Comparison of ENCODE assay signal across 27 mouse cellular contexts in genomic region chr5:112844460-112844859, GRCm38 (mm10). TPM values are rescaled to one million over a fixed set of nuclear protein-coding genes. Genes with fewer than 3 reads are reported as not detected.
DNase-seq lines count a peak whose midpoint lies in the region; ATAC-seq lines count a peak whose summit lies in the region.
"Had no signal": no experiment of that assay in that cellular context is flagged by ENCODE, and none has a peak within 500 bp of the region (broad histone marks: within the 10 kb centered on the region; RNA-seq: fewer than 3 reads in every experiment).

No protein-coding gene starts in this region.

- ATAC-seq in hindbrain, embryonic 16.5 days: no peak
- ATAC-seq in forebrain, embryonic 15.5 days (replicated peaks): no peak
- ATAC-seq in hindbrain, embryonic 14.5 days (ENCODE audit: low FRiP score): no peak
- ATAC-seq in midbrain, embryonic 15.5 days (replicated peaks): no peak
- no peak for ATAC-seq in erythroid progenitor cell, adult 5-6 weeks (replicated peaks; ENCODE audit: low FRiP score, poor library complexity, severe bottlenecking)

- WGBS in hindbrain, embryonic 10.5 days: 26% methylated on average over 3 of the region's 3 CpGs
- WGBS in hindbrain, embryonic 16.5 days: 27% methylated on average over 3 of the region's 3 CpGs
- WGBS in forebrain, embryonic 15.5 days: 40% methylated on average over 3 of the region's 3 CpGs
- 11% methylated on average over 3 of the region's 3 CpGs for WGBS in hindbrain, embryonic 14.5 days
- WGBS in midbrain, embryonic 15.5 days: 24% methylated on average over 3 of the region's 3 CpGs

- DNase-seq in hindbrain, embryonic 10.5 days (ENCODE audit: low spot score): no peak
- no peak for DNase-seq in hindbrain, embryonic 14.5 days (ENCODE audit: low spot score)
- no peak for DNase-seq in right cerebral cortex, adult 18-20 months
- DNase-seq in kidney, postnatal 36 days: no peak
- DNase-seq: adrenal gland, postnatal 10 days; cerebellum, adult 2 months; cerebellum, postnatal 25 days; gastrocnemius, postnatal 36 days; heart, adult 2 months; heart, postnatal 14 days; kidney, adult 11 months; kidney, postnatal 4 days; left cerebral cortex, postnatal 4 days; lung, embryonic 14.5 days; thymus, adult 18-20 months had no signal

- H3K27me3 ChIP-seq in hindbrain, embryonic 10.5 days (ENCODE audit: insufficient read depth, poor library complexity, severe bottlenecking): peaks cover 57% of the 10 kb centered on the region
- H3K27me3 ChIP-seq in hindbrain, embryonic 16.5 days (replicated peaks; ENCODE audit: control insufficient read depth, insufficient read depth, low read length): no peaks in the 10 kb centered on the region
- no peaks in the 10 kb centered on the region for H3K27me3 ChIP-seq in forebrain, embryonic 15.5 days
- no peaks in the 10 kb centered on the region for H3K27me3 ChIP-seq in hindbrain, embryonic 14.5 days (ENCODE audit: control insufficient read depth, insufficient read depth, low read length)
- no peaks in the 10 kb centered on the region for H3K27me3 ChIP-seq in midbrain, embryonic 15.5 days (replicated peaks)

- H3K27ac ChIP-seq in hindbrain, embryonic 10.5 days: peak overlapping the region; percentile 73
- H3K27ac ChIP-seq in hindbrain, embryonic 16.5 days (ENCODE audit: low read depth, low read length): no peak overlapping the region
- 0 out of 2 replicates have a peak overlapping the region, but pooled peaks have one; percentile 58 for H3K27ac ChIP-seq in forebrain, embryonic 15.5 days (replicated peaks)
- peak overlapping the region; percentile 86 for H3K27ac ChIP-seq in hindbrain, embryonic 14.5 days
- peak overlapping the region; percentile 82 for H3K27ac ChIP-seq in midbrain, embryonic 15.5 days
- H3K27ac ChIP-seq: embryonic facial prominence, embryonic 10.5 days; heart, adult 2 months; heart, embryonic 13.5 days; kidney, embryonic 15.5 days; left cerebral cortex, adult 2 months; limb, embryonic 15.5 days; liver, embryonic 14.5 days had no signal

- no peak overlapping the region for H3K9ac ChIP-seq in hindbrain, embryonic 16.5 days (ENCODE audit: low read depth, low read length)
- H3K9ac ChIP-seq in forebrain, embryonic 15.5 days (replicated peaks): no peak overlapping the region
- no peak overlapping the region for H3K9ac ChIP-seq in hindbrain, embryonic 14.5 days
- H3K9ac ChIP-seq in midbrain, embryonic 15.5 days: no peak overlapping the region
- H3K9ac ChIP-seq: heart, embryonic 13.5 days; kidney, embryonic 15.5 days; limb, embryonic 15.5 days; liver, embryonic 14.5 days; lung, embryonic 14.5 days; neural tube, embryonic 12.5 days had no signal

- H3K36me3 ChIP-seq in hindbrain, embryonic 10.5 days: no peaks in the 10 kb centered on the region
- no peaks in the 10 kb centered on the region for H3K36me3 ChIP-seq in hindbrain, embryonic 16.5 days (ENCODE audit: control insufficient read depth, insufficient read depth, low read length)
- no peaks in the 10 kb centered on the region for H3K36me3 ChIP-seq in forebrain, embryonic 15.5 days
- H3K36me3 ChIP-seq in hindbrain, embryonic 14.5 days (replicated peaks; ENCODE audit: control insufficient read depth, insufficient read depth): no peaks in the 10 kb centered on the region
- H3K36me3 ChIP-seq in midbrain, embryonic 15.5 days (replicated peaks): no peaks in the 10 kb centered on the region
- H3K36me3 ChIP-seq: embryonic facial prominence, embryonic 10.5 days; kidney, embryonic 15.5 days; limb, embryonic 15.5 days; neural tube, embryonic 12.5 days had no signal

- H3K4me1 ChIP-seq in hindbrain, embryonic 10.5 days (replicated peaks): peaks cover 67% of the 10 kb centered on the region
- peaks cover 30% of the 10 kb centered on the region for H3K4me1 ChIP-seq in hindbrain, embryonic 16.5 days (ENCODE audit: control insufficient read depth, insufficient read depth, low read depth, low read length)
- H3K4me1 ChIP-seq in forebrain, embryonic 15.5 days: peaks cover 31% of the 10 kb centered on the region
- H3K4me1 ChIP-seq in hindbrain, embryonic 14.5 days (replicated peaks; ENCODE audit: control insufficient read depth, insufficient read depth, low read length): peaks cover 41% of the 10 kb centered on the region
- peaks cover 55% of the 10 kb centered on the region for H3K4me1 ChIP-seq in midbrain, embryonic 15.5 days

- H3K9me3 ChIP-seq in hindbrain, embryonic 10.5 days: no peaks in the 10 kb centered on the region
- no peaks in the 10 kb centered on the region for H3K9me3 ChIP-seq in hindbrain, embryonic 16.5 days (ENCODE audit: control insufficient read depth, low read length)
- H3K9me3 ChIP-seq in forebrain, embryonic 15.5 days: no peaks in the 10 kb centered on the region
- H3K9me3 ChIP-seq in hindbrain, embryonic 14.5 days (ENCODE audit: control insufficient read depth, low read length): no peaks in the 10 kb centered on the region
- no peaks in the 10 kb centered on the region for H3K9me3 ChIP-seq in midbrain, embryonic 15.5 days
- H3K9me3 ChIP-seq: embryonic facial prominence, embryonic 10.5 days; heart, embryonic 13.5 days; kidney, embryonic 15.5 days; limb, embryonic 15.5 days; neural tube, embryonic 12.5 days had no signal

- H3K4me3 ChIP-seq in hindbrain, embryonic 10.5 days: no peak overlapping the region; the same call in 1 of the 2 replicates
- no peak overlapping the region for H3K4me3 ChIP-seq in hindbrain, embryonic 16.5 days (ENCODE audit: low read length)
- H3K4me3 ChIP-seq in forebrain, embryonic 15.5 days: no peak overlapping the region
- no peak overlapping the region for H3K4me3 ChIP-seq in hindbrain, embryonic 14.5 days (replicated peaks; ENCODE audit: low read length)
- no peak overlapping the region for H3K4me3 ChIP-seq in midbrain, embryonic 15.5 days
- H3K4me3 ChIP-seq: embryonic facial prominence, embryonic 10.5 days; heart, adult 2 months; heart, embryonic 13.5 days; kidney, embryonic 15.5 days; left cerebral cortex, adult 2 months; limb, embryonic 15.5 days; neural tube, embryonic 12.5 days had no signal

- no peak overlapping the region for H3K4me2 ChIP-seq in hindbrain, embryonic 16.5 days (ENCODE audit: low read length)
- H3K4me2 ChIP-seq in forebrain, embryonic 15.5 days (replicated peaks): no peak overlapping the region
- no peak overlapping the region for H3K4me2 ChIP-seq in hindbrain, embryonic 14.5 days (replicated peaks)
- no peak overlapping the region for H3K4me2 ChIP-seq in midbrain, embryonic 15.5 days
- H3K4me2 ChIP-seq: heart, embryonic 13.5 days; kidney, embryonic 15.5 days; limb, embryonic 15.5 days; lung, embryonic 14.5 days; neural tube, embryonic 12.5 days had no signal

RNA-seq across cellular contexts. Expression of gene Myo18b, which starts 51.7 kb away (rescaled TPM):
- 0.30 and 0.65 TPM in 2 replicates for polyA plus RNA-seq in hindbrain, embryonic 10.5 days (2016; fragmentation: Nextera tagmentation; extraction: Ambion mirVana)
- 1.2 TPM in 2 replicates for polyA plus RNA-seq in hindbrain, embryonic 16.5 days (2015; fragmentation: Nextera tagmentation; extraction: Ambion mirVana)
- 0.82 and 1.2 TPM in 2 replicates for polyA plus RNA-seq in forebrain, embryonic 15.5 days (2015; fragmentation: Nextera tagmentation; extraction: Ambion mirVana)
- 1.1 and 1.4 TPM in 2 replicates for polyA plus RNA-seq in hindbrain, embryonic 14.5 days (2014; fragmentation: Nextera tagmentation; extraction: Ambion mirVana)
- 1.5 and 1.6 TPM in 2 replicates for polyA plus RNA-seq in midbrain, embryonic 15.5 days (2015; fragmentation: Nextera tagmentation; extraction: Ambion mirVana)
- total RNA-seq in erythroid progenitor cell, adult 5-6 weeks (2015; ENCODE audit: low replicate concordance): 1.3 TPM in 1 of 2 replicates, not detected in the other
- 0.08 and 0.26 TPM in 2 replicates for total RNA-seq in erythroid progenitor cell, adult 5-6 weeks (2017; ENCODE audit: low replicate concordance)
- polyA plus RNA-seq: C2C12 had no signal
